Mouse (Mus musculus) right cerebral cortex, adult 2 months (tissue): ENCODE results near the gene Gm4858.
"Not testable (repeated sequence)": the region's sequence is repeated elsewhere in the genome, so short reads cannot be mapped to it uniquely, and the experiment has no call there.

ENCODE experiments used
- DNase-seq, 2 experiments: peaks; one replicate each; pipeline ENCODE4 v3.0.0; 2021 to 2022; ENCODE audit warnings: low spot score in 2 of 2

The Gm4858 gene

GRCm38 (mm10) chr3:93068523-93068922, at the start of gene Gm4858:
Gm4858 (plus strand) TSS chr3:93068823.
- DNase-seq: not testable (repeated sequence)

- DNase-seq: no peak
Observed at GRCm38 (mm10) chr3:93018960-93019359, 49.7 kb upstream of the Gm4858 start, which contains the start of gene Lce1m. Lce1m (minus strand) TSS chr3:93019060.

DNA sequence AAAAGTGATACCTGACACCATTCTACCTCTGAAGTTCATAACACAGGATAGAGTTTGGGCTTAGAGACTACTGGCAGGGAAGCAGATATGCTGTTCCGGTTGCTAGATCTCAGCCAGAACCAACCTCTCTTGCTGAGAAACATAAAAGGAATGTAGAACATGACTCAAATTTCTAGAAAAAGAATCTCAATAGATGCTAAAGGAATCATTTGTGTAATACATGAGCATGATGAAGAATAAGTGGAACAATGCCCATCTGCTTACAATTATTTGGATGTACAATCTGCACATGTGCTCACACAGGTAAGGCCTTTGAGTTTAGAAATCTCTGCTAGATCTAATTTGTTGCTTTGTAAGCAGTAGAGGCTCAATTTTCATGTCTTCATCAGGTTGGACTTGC, 47.5 kb upstream of the Gm4858 start:
- no peak for DNase-seq

DNA sequence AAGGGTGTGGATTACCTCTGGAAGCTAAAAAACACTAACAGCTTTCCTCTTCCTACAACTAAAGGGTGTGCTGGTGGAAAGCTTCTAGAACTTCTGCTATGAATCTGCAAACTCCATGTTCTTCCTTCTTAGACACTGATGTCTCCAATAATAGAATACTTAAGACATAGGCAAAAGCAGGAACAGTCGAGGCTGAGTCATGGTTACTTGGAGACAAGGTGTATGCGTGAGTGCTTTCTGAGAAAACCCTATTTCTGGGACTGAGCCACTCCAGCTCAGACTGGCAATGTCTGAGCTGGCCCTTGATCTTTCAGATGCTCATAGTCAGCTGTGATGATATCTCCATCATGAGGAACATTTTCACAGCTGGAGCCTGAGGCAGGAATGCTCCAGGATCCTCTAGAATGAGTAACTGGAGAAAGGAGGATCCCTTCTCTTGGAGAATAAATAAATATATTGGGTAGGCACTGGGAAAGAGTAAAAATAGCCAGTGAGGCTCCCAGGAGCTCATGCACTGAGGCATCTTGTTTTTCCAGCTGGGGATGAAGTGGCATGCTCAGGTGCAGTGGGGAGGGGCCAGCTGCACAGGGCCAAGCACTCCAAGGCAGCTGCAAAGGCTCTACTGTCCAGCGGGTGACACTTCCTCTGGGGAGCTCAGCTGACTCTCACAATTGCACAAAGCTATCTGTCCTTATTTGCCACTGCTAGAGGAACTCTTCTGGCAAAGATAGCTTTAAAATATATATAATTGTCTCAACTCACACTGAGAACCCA, 45.0 kb upstream of the Gm4858 start:
- peak; percentile 26 to 33 for DNase-seq

GRCm38 (mm10) chr3:93025486-93025885, 43.1 kb upstream of the Gm4858 start:
- DNase-seq: no peak

DNA sequence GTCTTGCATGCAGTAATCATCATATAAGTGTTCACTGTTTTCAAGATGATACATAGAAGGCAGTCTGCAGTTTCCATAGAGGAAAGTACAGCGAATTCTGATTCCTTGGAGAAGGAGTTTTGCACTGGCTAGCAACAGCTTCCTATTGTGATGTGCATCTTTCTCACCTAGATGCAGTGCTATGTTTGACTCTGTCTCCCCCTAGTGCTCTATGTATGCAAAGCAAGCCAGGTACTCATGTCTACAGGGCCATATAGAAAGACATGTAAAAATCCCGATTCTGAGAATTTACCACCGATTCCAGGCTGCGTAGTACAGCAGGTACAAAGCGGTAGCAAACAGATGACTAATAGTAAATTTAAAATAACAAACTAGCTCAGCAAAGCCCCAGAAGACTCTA, 37.2 kb upstream of the Gm4858 start:
- peak; percentile 66 to 70 for DNase-seq

- DNase-seq: no peak
Observed at GRCm38 (mm10) chr3:93050182-93050581, 18.4 kb upstream of the Gm4858 start.

DNA sequence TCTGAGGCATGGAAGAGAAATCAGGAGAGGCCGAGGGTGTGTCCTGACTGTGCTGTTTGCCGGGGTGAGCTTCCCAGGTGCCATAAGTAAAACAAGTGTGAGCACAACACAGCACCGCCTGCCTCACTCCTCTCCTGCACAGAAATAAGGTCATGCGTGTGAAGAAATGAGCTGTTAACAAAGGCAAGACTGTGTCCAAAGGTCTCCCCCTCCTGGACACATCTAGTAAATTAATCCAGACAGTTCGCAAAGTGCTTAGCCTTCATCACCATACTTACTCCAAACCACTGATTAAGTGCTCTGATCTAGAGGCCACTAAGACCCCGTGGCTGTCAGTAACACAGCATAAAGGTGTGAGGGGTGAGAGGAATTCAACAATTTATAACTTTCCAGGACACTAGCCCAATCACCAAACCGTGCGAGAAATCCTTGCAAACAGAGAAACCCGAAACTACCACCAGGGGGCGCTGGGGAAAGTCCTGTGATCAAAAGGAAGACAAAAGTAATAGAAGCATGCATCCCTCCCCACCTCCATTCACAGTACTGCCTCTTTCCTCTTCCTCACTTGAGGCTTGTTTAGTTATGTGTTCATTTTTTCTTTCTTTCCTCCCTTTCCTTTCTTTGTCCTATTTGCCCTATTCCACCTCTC, 15.7 kb upstream of the Gm4858 start:
- DNase-seq: no peak

DNA sequence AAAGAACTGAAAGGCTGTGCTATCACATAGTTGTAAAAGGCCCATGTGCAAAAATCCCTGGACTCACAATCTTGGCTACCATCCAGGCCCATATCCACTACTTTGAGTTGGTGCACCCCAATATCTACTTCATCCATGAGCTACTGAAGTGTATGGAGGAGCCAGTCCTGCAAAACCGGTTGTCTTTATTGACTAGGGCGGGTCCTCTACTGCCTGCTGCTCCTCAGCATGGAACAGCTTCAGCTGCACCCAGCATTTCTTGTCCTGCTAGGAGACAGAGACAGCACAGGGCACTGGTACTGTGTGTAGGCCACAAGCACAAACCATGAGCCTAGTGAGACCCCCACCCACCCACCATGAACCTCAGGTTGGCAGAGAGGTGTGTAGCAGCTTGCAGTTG, 18.0 kb downstream of the Gm4858 start:
- no peak for DNase-seq

DNA sequence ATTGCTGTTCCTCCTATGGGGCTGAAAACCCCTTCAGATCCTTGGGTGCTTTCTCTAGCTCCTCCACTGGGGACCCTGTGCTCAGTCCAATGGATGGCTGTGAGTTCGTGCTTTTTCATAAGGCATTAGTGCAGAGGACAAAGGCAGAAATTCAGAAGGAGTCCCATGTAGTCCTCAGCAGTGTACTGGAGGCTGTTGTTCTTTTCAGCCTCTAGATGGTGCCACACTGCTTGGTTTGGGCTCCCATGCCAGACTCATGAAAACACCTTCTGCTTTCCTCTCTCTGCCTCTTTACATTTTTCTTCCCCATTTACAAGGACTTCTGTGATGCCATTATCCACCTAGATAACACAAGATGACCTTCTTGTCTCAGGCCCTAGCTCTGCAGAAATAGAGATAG, 25.0 kb downstream of the Gm4858 start:
- DNase-seq: peak; percentile 8 to 20

GRCm38 (mm10) chr3:93096447-93096846, 27.8 kb downstream of the Gm4858 start:
- DNase-seq: no peak

- no peak for DNase-seq
Observed at GRCm38 (mm10) chr3:93111668-93112067, 43.0 kb downstream of the Gm4858 start.

- DNase-seq: peak; percentile 51 to 58
Observed at GRCm38 (mm10) chr3:93114481-93114880, 45.9 kb downstream of the Gm4858 start.

- DNase-seq: no peak
Observed at GRCm38 (mm10) chr3:93119101-93119500, 50.5 kb downstream of the Gm4858 start.
